Mouse (Mus musculus) inflammation-experienced regulatory T-cells, adult 16 weeks (primary cell): Measurements from ENCODE around the gene Dntt. TPM values are rescaled to one million over a fixed set of nuclear protein-coding genes. Genes with fewer than 3 reads are reported as not detected.

Experiments
- polyA plus RNA-seq: library from polyadenylated mRNA; unstranded; fragments of 100-300 nt; shearing (Covaris generic); gene quantifications from one replicate; pipeline ENCODE4 v1.2.1, GENCODE M21; 2017

The Dntt gene
- polyA plus RNA-seq: 1.1 TPM

DNA sequence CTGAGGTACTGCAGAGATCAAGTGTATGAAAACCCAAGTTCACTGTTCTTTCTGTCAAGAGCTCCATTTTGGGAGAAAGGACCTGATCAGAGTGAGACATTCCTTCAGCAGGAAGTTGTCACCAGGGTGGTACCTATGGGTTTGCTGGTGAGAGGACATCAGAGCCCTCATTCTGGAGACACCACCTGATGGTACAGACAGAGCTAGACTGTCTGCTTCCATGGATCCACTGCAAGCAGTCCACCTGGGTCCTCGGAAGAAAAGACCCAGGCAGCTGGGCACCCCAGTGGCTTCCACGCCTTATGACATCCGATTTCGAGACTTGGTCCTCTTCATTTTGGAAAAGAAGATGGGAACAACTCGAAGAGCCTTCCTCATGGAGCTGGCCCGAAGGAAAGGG, at the start of gene Dntt:
TSS of gene Dntt (plus strand) at position 57 of the 400 bp plus-strand sequence.

DNA sequence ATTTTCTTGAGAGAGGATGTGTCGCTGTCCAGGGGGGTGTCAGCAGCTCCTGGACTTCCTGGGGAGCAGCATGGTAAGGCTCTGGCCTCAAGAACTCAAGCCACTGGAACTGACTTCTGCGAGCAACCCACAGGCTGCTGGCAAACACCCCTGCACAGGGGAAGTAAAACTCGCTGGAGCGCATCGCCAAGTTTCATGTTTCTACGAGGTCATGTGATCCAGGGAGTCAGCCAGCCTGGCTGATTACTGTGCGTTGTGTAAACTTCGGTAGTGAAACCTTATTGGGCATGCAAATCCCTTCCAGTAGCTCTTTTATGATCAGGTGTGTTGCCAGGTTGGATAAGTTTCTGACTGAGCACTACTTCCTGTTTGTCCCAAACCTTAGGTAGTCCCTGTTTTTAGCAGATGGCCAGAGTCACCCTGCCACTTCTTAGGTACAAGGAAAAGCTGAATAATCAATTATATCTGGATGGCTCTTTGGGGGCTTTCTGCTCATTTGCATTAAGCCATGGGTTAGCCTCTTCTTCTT, 35.0 kb upstream of the Dntt start, which contains the start of gene Blnk:
TSS of gene Blnk (minus strand) at position 479 of the 529 bp plus-strand sequence.

DNA sequence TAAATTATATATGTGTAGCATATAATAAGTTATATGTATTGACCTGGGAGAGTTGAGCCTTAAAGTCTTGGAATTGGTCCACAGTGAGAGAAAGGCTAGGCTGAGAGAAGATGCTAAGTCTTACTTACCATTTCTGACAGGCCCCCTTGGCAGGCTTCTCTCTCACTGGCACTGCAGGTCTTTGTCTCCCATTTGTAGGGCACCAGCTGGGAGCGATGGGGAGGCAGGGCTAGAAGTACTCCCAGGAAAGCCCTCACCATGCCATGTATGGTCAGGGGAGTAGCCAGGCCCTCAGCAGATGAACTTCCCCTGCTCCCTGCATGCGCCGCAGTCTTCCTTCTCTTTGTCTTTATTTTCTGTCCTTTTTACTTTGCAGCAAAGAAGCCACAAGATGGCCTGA, 47.8 kb downstream of the Dntt start, which contains the start of gene Opalin:
TSS of gene Opalin (minus strand) at position 208 of the 400 bp plus-strand sequence.

Other genes with a start within 250 kb of the Dntt start
- gene Ccnj, start 198.0 kb upstream of the Dntt start, polyA plus RNA-seq: 2.0 TPM
- gene Zfp518a, start 134.6 kb upstream of the Dntt start, polyA plus RNA-seq: 24.5 TPM
- 2.6 TPM for gene Blnk, start 34.7 kb upstream of the Dntt start, polyA plus RNA-seq
- gene Opalin, start 47.8 kb downstream of the Dntt start, polyA plus RNA-seq: not detected
- gene Tll2, start 177.6 kb downstream of the Dntt start, polyA plus RNA-seq: not detected
- 29.4 TPM for gene Tm9sf3, start 234.7 kb downstream of the Dntt start, polyA plus RNA-seq